Mouse (Mus musculus) kidney, adult 2 months (tissue): ENCODE data around the gene Hpgd. TPM values are rescaled to one million over a fixed set of nuclear protein-coding genes. Genes with fewer than 3 reads are reported as not detected.
"Not testable (repeated sequence)": the region's sequence is repeated elsewhere in the genome, so short reads cannot be mapped to it uniquely, and the experiment has no call there.

Experiments
- DNase-seq: peaks from one replicate; pipeline ENCODE4 v3.0.0; 2021
- H3K27ac ChIP-seq: fragments of 200-500 bp; 2 replicates; pipeline ENCODE4 v1.5.1; 2012; ENCODE audit warnings: low read depth, low read length, control low read depth, inconsistent platforms; ENCODE audit not compliant: insufficient read depth
- H3K27me3 ChIP-seq: fragments of 200-500 bp; replicated peaks from 2 replicates; pipeline ENCODE4 v1.6.1; 2012; ENCODE audit warnings: mild to moderate bottlenecking, moderate library complexity, low read length, inconsistent platforms; ENCODE audit not compliant: control insufficient read depth, insufficient read depth
- H3K36me3 ChIP-seq: fragments of 200-500 bp; 2 replicates; pipeline ENCODE4 v1.6.1; 2012; ENCODE audit warnings: mild to moderate bottlenecking, moderate library complexity, low read length, inconsistent platforms; ENCODE audit not compliant: control insufficient read depth, insufficient read depth
- H3K4me1 ChIP-seq: fragments of 200-500 bp; 2 replicates; pipeline ENCODE4 v1.6.1; 2011; ENCODE audit warnings: low read length; ENCODE audit not compliant: control insufficient read depth, insufficient read depth
- H3K4me3 ChIP-seq: fragments of 200-500 bp; 2 replicates; pipeline ENCODE4 v1.5.1; 2011; ENCODE audit warnings: mild to moderate bottlenecking, low read depth, low read length, control low read depth; ENCODE audit not compliant: insufficient read depth
- CTCF ChIP-seq: fragments of 200-500 bp; conservative IDR thresholded peaks from 2 replicates; pipeline ENCODE4 v1.5.1; 2011; ENCODE audit warnings: low read depth, mild to moderate bottlenecking, control low read depth, low read length, moderate library complexity, mixed read lengths; ENCODE audit not compliant: insufficient read depth, insufficient read length
- POLR2A ChIP-seq: fragments of 200-500 bp; IDR thresholded peaks from one replicate; pipeline ENCODE4 v1.6.1; 2011; ENCODE audit warnings: low read depth, low read length, control low read depth
- WGBS: fragments of 180-500 bp; shearing (Covaris S2); methylation state at CpG from one replicate; pipeline ENCODE4 v1.1.7; 2018; 5-methylcytosine and 5-hydroxymethylcytosine counted together
- polyA plus RNA-seq: library from polyadenylated mRNA; depleted of rRNA; stranded (reverse); fragments of >200 nt; gene quantifications from 2 replicates; pipeline ENCODE4 v1.2.3, GENCODE M21; 2012

The Hpgd gene
- polyA plus RNA-seq, 1 experiment, result 18.4 TPM

GRCm38 (mm10) chr8:56293480-56293879 lies 905 bp upstream of the Hpgd start:
- no peak overlapping the region for H3K27ac ChIP-seq
- H3K27me3 ChIP-seq, result no peaks in the 10 kb centered on the region
- H3K36me3 ChIP-seq, result no peaks in the 10 kb centered on the region
- WGBS, result 6% methylated on average over 8 of the region's 8 CpGs
- H3K4me1 ChIP-seq, result peaks cover 4% of the 10 kb centered on the region
- peak; percentile 55 for DNase-seq
- H3K4me3 ChIP-seq, result no peak overlapping the region
- TF ChIP-seq POLR2A (no peak), CTCF (no peak)

DNA sequence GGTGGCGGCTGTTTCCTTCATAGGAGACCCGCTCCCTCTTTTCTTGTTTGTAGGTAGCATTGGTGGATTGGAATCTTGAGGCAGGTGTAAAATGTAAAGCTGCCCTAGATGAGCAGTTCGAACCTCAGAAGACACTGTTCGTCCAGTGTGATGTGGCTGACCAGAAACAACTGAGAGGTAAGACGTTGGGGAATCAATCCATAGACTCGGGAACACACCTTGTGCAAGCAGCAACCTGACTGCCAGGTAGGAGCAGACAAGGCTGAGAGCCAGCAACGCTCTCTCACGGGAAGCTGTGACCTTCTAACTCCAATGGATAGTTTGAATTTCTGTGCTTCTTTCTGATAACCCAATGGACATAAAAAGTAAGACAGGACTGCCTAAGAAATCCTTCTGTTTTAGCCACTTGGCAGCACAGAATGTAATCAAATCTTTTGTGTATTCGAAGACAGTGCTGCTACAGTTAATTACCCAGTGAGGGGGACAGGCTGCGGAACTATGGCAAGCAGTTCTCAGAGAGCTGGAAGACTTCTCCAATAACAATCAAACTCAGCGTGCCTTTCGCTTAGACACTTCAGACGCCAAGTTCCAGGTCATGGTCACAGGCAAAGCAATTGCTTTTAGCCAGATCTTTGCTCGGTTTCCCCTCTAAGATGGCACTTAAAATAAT lies 636 bp downstream of the Hpgd start:
- H3K27me3 ChIP-seq, result no peaks in the 10 kb centered on the region
- peaks cover 4% of the 10 kb centered on the region for H3K4me1 ChIP-seq
- TF ChIP-seq CTCF (no peak), POLR2A (no peak)
- H3K36me3 ChIP-seq, result no peaks in the 10 kb centered on the region
- H3K4me3 ChIP-seq, result peak overlapping the region; percentile 63
- DNase-seq, result no peak
- H3K27ac ChIP-seq, result no peak overlapping the region
- 17% methylated on average over 14 of the region's 14 CpGs for WGBS

DNA sequence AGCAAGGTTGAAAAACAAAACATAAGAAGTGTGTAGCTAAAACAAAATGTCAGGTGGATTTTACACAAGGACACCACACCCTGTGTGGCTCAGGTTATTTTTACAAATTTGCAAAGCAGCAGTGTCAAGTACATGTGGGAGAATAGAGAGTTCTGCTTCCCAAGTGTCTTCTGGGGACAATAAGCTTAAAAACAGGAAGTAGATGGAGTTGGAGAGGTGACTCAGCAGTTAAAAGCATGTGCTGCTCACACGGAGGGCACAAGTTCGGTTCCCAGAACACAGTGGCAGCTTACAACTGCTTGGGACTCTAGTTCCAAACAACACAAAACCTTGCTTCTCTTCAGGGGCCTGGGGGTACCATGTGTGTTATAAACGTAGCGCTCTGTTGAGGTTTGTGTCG lies 5.0 kb downstream of the Hpgd start:
- H3K27ac ChIP-seq, result no peak overlapping the region
- no peaks in the 10 kb centered on the region for H3K36me3 ChIP-seq
- DNase-seq, result no peak
- H3K4me1 ChIP-seq, result no peaks in the 10 kb centered on the region
- H3K27me3 ChIP-seq, result no peaks in the 10 kb centered on the region
- WGBS, result 80% methylated on average over 5 of the region's 5 CpGs
- no peak overlapping the region for H3K4me3 ChIP-seq
- TF ChIP-seq POLR2A (no peak), CTCF (no peak)

- WGBS, result 78% methylated on average over 3 of the region's 3 CpGs
- DNase-seq, H3K27ac ChIP-seq, H3K36me3 ChIP-seq, H3K27me3 ChIP-seq, H3K4me1 ChIP-seq, H3K4me3 ChIP-seq: not testable (repeated sequence)
These were observed 6.9 kb downstream of the Hpgd start for GRCm38 (mm10) chr8:56301303-56301702.

GRCm38 (mm10) chr8:56304595-56304994 lies 10.2 kb downstream of the Hpgd start:
- Histone ChIP-seq H3K36me3 (no peaks in the 10 kb centered on the region), H3K4me3 (no peak overlapping the region), H3K27ac (no peak overlapping the region), H3K27me3 (no peaks in the 10 kb centered on the region), H3K4me1 (no peaks in the 10 kb centered on the region)
- 81% methylated on average over 7 of the region's 7 CpGs for WGBS
- TF ChIP-seq POLR2A (no peak), CTCF (no peak)
- DNase-seq, result no peak

- DNase-seq, result peak; percentile 8
- 94% methylated on average over 2 of the region's 2 CpGs for WGBS
- Histone ChIP-seq H3K4me1 (no peaks in the 10 kb centered on the region), H3K27me3 (no peaks in the 10 kb centered on the region), H3K36me3 (no peaks in the 10 kb centered on the region), H3K4me3 (no peak overlapping the region), H3K27ac (no peak overlapping the region)
- no peak for TF ChIP-seq POLR2A
- no peak for TF ChIP-seq CTCF
These were observed 19.2 kb downstream of the Hpgd start for GRCm38 (mm10) chr8:56313622-56314021.

DNA sequence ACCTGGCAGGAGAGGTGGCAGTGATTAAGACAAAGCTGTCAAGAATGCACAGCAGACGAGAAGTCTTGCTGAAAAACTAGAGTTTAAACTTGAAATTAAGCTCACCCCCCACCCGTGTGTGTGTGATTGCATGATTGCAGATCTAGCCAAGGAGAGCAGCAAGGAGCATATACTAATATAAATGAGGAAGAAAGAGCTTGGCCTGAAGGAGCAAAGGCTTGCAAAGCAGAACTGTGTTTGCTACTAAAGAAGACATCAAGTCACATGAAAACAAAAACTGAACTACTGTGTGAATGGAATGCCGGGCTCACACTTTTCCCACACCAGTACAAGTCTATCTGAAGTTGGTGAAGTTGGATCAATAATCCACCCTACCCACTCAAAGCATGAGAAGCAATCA lies 20.8 kb downstream of the Hpgd start:
- 75% methylated on average over 3 of the region's 3 CpGs for WGBS
- TF ChIP-seq CTCF (no peak), POLR2A (no peak)
- DNase-seq, result no peak

More for the DNA sequence above, 20.8 kb downstream of the Hpgd start:
- H3K36me3 ChIP-seq, result no peaks in the 10 kb centered on the region
- H3K27ac ChIP-seq, result no peak overlapping the region
- no peak overlapping the region for H3K4me3 ChIP-seq
- no peaks in the 10 kb centered on the region for H3K27me3 ChIP-seq
- no peaks in the 10 kb centered on the region for H3K4me1 ChIP-seq
